Mouse (Mus musculus): ENCODE data around the gene Setdb2.

The Setdb2 gene

DNA sequence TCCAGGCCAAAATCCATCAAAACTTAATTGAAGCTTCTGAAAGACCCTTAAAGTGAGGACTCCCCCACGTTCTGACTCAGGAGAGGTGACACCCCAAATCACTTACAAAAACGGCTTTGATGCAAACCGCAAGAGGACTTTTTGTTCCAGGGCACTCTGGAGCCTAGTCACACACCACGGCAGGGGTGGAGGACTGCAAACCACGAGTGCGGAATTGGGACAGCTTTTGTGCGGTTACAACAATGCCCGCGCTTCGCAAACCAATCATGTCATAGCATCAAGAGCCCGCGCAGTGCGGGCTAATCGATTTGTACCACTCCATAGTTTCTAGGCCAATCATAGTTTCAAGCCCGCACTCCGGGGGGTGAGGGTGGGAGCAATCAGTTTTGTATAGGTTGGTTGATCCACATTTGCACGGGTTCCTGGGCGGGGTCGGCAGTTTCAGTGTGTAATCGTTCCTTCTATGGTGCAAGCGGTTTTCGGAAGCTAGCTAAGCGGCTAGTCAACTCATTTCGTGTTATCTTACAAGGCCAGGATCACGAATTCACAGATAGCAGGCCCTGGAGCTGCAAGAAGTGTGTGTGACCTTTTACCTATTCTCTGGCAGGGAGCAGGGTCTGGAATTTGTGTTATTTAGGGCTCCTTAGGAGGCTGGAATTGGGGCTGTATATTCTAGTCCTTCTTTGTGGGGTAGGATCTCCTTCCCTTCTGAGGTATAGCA is 70.2 kb downstream of the Setdb2 start:
- no peak for DNase-seq (ENCODE audit: low read depth)

DNA sequence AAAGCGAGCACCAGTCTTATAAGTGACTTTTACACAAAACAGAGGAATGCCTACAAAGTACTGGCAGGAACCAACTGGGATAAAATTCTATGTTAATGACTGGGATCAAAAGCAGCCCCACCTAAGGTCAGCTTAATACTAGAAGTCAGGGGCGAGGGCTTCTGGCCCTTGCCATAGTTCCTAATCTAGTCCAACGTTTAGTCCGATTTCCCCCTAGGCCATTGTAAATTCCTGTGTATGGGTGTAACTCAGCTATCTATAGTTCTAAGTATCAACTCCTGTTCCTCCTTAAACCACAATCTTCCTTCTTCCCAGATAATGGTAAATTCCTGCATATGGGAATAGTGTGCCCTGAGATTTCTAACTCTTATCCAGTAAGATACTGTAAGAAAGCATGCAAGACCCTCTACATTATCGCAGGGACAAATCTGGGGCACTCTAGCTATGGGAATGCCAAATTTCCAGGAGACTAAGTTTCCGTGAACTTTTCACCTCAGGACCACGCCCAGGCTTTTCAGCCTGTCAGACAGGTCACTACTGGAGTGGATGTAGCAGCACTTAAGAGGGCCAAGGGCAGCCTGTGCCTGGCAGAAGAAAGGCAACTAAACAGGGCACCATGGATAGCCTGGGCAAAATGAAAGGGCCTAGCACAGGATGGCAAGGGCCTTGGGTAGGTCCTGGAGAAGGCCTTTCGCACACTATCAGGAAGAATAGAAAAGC is 74.1 kb downstream of the Setdb2 start:
- DNase-seq (ENCODE audit: low read depth), result no peak

DNA sequence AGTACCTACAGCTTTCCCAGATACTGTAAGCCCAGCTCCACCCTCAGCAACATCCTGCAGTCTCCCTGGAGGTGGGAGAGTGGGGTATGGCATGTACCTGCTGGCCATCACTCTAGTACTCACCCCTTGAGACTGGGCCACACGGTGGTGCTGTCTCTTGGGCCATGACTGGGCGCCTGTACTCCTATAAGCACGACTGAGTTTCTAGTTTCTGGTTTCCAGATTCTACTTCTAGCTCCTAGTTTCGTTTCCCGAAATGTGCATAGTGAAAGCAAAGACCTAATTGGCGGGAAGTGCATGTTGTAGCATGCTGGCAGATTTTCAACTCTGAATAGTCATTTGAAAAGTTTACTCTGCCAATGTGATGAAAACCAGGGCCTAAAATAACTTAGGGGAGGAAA is 75.4 kb downstream of the Setdb2 start, which contains the start of gene Phf11d:
Phf11d (minus strand) TSS at position 227 of the 401 bp plus-strand sequence.
- DNase-seq (ENCODE audit: low read depth), result no peak

Data from induced T-regulatory cell, adult 2 months (primary cell).